Mouse (Mus musculus) bone marrow, adult 2 months (tissue): ENCODE results near the gene Susd4. TPM values are rescaled to one million over a fixed set of nuclear protein-coding genes. Genes with fewer than 3 reads are reported as not detected.

Experiments
- H3K27ac ChIP-seq: fragments of 200-500 bp; 2 replicates; pipeline ENCODE4 v1.5.1; 2012; ENCODE audit warnings: low read depth, mild to moderate bottlenecking, control low read depth, inconsistent platforms, low read length; ENCODE audit not compliant: control insufficient read depth, poor library complexity, insufficient read depth
- H3K4me1 ChIP-seq: fragments of 200-500 bp; 2 replicates; pipeline ENCODE4 v1.6.1; 2011; ENCODE audit warnings: low read length; ENCODE audit not compliant: control insufficient read depth, insufficient read depth
- H3K4me3 ChIP-seq: fragments of 200-500 bp; replicated peaks from 2 replicates; pipeline ENCODE3; 2011; ENCODE audit warnings: mild to moderate bottlenecking, low read depth, low read length, control low read depth; ENCODE audit not compliant: control insufficient read depth
- CTCF ChIP-seq: fragments of 200-500 bp; IDR thresholded peaks from 2 replicates; pipeline ENCODE4 v1.5.1; 2011; ENCODE audit warnings: low read length, control low read depth; ENCODE audit not compliant: control insufficient read depth, insufficient read depth
- POLR2A ChIP-seq: fragments of 200-500 bp; IDR thresholded peaks from 2 replicates; pipeline ENCODE4 v1.6.1; 2011; ENCODE audit warnings: low read depth, mild to moderate bottlenecking, control low read depth, low read length, borderline replicate concordance; ENCODE audit not compliant: control insufficient read depth
- WGBS: fragments of 180-500 bp; shearing (Covaris S2); methylation state at CpG from one replicate; pipeline ENCODE4 v1.1.7; 2018; 5-methylcytosine and 5-hydroxymethylcytosine counted together
- polyA plus RNA-seq: library from polyadenylated mRNA; stranded (reverse); fragments of >200 nt; gene quantifications from 2 replicates; pipeline ENCODE4 v1.2.4, GENCODE M21; 2011; ENCODE audit warnings: low replicate concordance; ENCODE audit not compliant: missing spikeins, insufficient read depth, insufficient read length

Susd4 gene
- polyA plus RNA-seq, 1 experiment, result 1.00 TPM

- Histone ChIP-seq H3K27ac (no peak overlapping the region), H3K4me1 (no peaks in the 10 kb centered on the region; the same call in 1 of the 2 replicates), H3K4me3 (no peak overlapping the region)
- WGBS, result 81% methylated on average over 10 of the region's 10 CpGs
- TF ChIP-seq POLR2A, result no peak
These were observed 30.6 kb downstream of the Susd4 start for GRCm38 (mm10) chr1:182794221-182794620.

- H3K27ac ChIP-seq, result no peak overlapping the region
- WGBS, result 88% methylated on average over 9 of the region's 9 CpGs
- no peaks in the 10 kb centered on the region; the same call in 1 of the 2 replicates for H3K4me1 ChIP-seq
- TF ChIP-seq CTCF (no peak), POLR2A (no peak)
- no peak overlapping the region for H3K4me3 ChIP-seq
These were observed 31.0 kb downstream of the Susd4 start for GRCm38 (mm10) chr1:182794628-182795027.

- 87% methylated on average over 14 of the region's 14 CpGs for WGBS
- no peak overlapping the region for H3K27ac ChIP-seq
- no peak for TF ChIP-seq CTCF
- no peak for TF ChIP-seq POLR2A
- H3K4me1 ChIP-seq, result peaks cover 2% of the 10 kb centered on the region
- H3K4me3 ChIP-seq, result no peak overlapping the region
These were observed 33.4 kb downstream of the Susd4 start for GRCm38 (mm10) chr1:182797048-182797447.

GRCm38 (mm10) chr1:182801590-182801989 lies 37.9 kb downstream of the Susd4 start:
- no peak for TF ChIP-seq POLR2A
- TF ChIP-seq CTCF, result no peak
- H3K27ac ChIP-seq, result peak overlapping the region; percentile 39; the same call in 1 of the 2 replicates
- peaks cover 5% of the 10 kb centered on the region for H3K4me1 ChIP-seq
- WGBS, result 32% methylated on average over 2 of the region's 2 CpGs
- no peak overlapping the region for H3K4me3 ChIP-seq

GRCm38 (mm10) chr1:182802891-182803290 lies 39.2 kb downstream of the Susd4 start:
- no peak for TF ChIP-seq CTCF
- TF ChIP-seq POLR2A, result no peak
- no peak overlapping the region for H3K4me3 ChIP-seq
- H3K27ac ChIP-seq, result no peak overlapping the region
- peaks cover 5% of the 10 kb centered on the region for H3K4me1 ChIP-seq
- 80% methylated on average over 15 of the region's 15 CpGs for WGBS

GRCm38 (mm10) chr1:182813991-182814390 lies 50.3 kb downstream of the Susd4 start:
- H3K4me3 ChIP-seq, result no peak overlapping the region
- TF ChIP-seq POLR2A (no peak), CTCF (no peak)
- no peak overlapping the region for H3K27ac ChIP-seq
- H3K4me1 ChIP-seq, result no peaks in the 10 kb centered on the region
- WGBS, result 72% methylated on average over 7 of the region's 7 CpGs

- no peak overlapping the region for H3K4me3 ChIP-seq
- 76% methylated on average over 6 of the region's 6 CpGs for WGBS
- no peak overlapping the region for H3K27ac ChIP-seq
- no peak for TF ChIP-seq CTCF
- TF ChIP-seq POLR2A, result no peak
- H3K4me1 ChIP-seq, result no peaks in the 10 kb centered on the region
These were observed 50.9 kb downstream of the Susd4 start for GRCm38 (mm10) chr1:182814566-182814965.

- no peak overlapping the region for H3K27ac ChIP-seq
- no peaks in the 10 kb centered on the region for H3K4me1 ChIP-seq
- 67% methylated on average over 5 of the region's 5 CpGs for WGBS
- TF ChIP-seq POLR2A (no peak), CTCF (no peak)
- no peak overlapping the region for H3K4me3 ChIP-seq
These were observed 53.4 kb downstream of the Susd4 start for GRCm38 (mm10) chr1:182817106-182817505.

- Histone ChIP-seq H3K4me3 (no peak overlapping the region), H3K27ac (no peak overlapping the region), H3K4me1 (no peaks in the 10 kb centered on the region)
- WGBS, result 54% methylated on average over 6 of the region's 6 CpGs
- TF ChIP-seq POLR2A (no peak), CTCF (no peak)
These were observed 54.0 kb downstream of the Susd4 start for GRCm38 (mm10) chr1:182817624-182818023.
